Mouse (Mus musculus) CD4-positive helper T cell, adult 2 months (primary cell): ENCODE results near the gene Mertk.
"Not testable (repeated sequence)": the region's sequence is repeated elsewhere in the genome, so short reads cannot be mapped to it uniquely, and the experiment has no call there.

ENCODE experiments used
- DNase-seq: peaks from one replicate; pipeline ENCODE4 v3.0.0-alpha.2; 2012; ENCODE audit warnings: low read depth, missing footprints, low spot score

Mertk gene

GRCm38 (mm10) chr2:128698693-128699181 is at the start of gene Mertk:
Mertk (plus strand) TSS chr2:128698956.
- no peak for DNase-seq

DNA sequence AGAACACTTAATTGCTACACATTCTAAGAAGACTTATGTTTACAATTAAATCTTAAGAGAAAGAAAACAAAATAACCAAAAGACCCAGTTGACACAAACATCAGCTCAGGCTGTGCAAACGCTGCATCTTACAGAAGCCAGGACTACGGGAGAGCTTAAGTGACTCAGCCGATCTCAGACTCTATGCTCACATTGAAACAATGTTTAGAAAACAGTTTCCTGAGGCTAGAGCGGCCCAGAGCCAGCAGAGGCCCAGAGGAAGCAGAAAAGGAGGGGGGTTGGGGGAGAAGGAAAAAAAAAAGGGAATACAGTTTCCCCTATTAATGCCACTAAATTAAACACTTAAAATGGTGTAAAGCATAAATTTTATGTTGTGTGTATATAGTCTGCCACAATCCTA is 18.1 kb upstream of the Mertk start:
- DNase-seq: no peak

DNA sequence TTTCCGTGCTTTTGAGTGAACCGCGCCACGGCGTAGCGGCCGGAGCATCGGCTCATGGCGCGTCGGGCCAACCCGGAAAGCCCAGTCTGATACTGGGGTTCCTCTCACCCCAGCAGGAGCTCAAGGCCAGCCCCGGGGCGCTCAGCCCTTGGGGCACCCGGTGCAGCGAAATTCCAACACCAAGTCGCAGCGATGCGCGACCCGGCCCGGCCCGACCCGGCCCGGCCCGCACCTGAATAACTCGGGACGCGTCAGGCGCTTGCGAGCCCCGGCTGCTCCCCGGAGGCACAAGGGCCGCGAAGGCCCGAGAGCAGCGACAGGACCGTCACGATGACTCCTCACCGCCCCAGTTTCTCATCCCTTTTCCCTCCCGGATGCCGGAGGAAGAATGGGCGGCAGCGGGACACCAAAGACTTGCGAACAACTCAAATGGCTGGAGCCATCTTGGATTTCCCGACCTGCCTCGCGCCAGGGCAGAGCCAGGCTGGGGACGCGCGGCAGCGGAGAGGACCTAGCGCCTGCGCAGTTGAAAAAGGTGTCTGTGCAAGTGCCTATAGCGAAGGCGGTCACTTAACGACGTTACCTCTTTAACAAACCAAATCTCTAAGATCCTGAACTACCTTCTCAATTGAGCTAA is 11.7 kb upstream of the Mertk start, which contains the start of gene Anapc1:
Anapc1 (minus strand) TSS at position 471 of the 637 bp plus-strand sequence.
- DNase-seq: peak; percentile 93

GRCm38 (mm10) chr2:128687558-128688120 is 11.1 kb upstream of the Mertk start:
- DNase-seq: no peak

GRCm38 (mm10) chr2:128692336-128692735 is 6.4 kb upstream of the Mertk start:
- no peak for DNase-seq

- no peak for DNase-seq
These were observed 6.0 kb upstream of the Mertk start for GRCm38 (mm10) chr2:128692771-128693170.

DNA sequence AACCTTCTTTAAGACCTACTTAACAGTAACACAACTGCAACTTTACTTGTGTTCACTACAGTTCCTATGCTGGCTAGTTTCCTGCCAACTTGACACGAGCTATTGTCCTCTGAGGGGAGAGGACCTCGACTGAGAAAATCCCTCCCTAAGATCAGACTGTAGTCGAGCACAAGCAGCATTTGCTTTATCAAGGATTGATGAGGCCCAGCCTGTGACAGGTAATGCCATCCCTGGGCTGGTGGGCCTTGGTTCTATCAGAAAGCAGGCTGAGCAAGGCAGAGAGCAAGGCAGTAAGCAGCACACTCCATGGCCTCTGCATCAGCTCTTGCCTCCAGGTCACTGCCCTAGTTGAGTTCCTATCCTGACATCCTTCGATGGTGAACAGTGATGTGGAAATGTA is 5.5 kb upstream of the Mertk start:
- no peak for DNase-seq

GRCm38 (mm10) chr2:128693828-128694227 is 4.9 kb upstream of the Mertk start:
- not testable (repeated sequence) for DNase-seq

GRCm38 (mm10) chr2:128694548-128694947 is 4.2 kb upstream of the Mertk start:
- DNase-seq: no peak

DNA sequence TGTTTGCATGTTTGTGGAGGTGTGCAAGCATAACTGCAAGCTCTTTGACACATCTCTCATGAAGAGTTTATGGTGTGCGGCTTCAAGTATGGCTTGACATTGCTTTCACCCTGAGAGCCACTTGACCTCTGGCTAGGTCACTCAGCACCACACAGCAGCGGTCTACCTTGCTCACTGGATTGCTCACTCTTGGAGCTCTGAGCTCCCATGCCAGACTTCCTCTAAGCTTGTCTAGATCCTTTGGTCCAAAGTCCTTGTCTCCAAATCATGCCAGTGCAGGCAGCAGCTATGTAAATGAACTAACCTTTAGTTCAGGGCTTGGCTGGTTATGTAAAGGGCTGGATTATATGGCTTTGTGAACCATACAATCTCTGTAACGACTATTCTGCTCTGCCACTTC is 2.3 kb upstream of the Mertk start:
- no peak for DNase-seq

GRCm38 (mm10) chr2:128697047-128697446 is 1.7 kb upstream of the Mertk start:
- DNase-seq: no peak

GRCm38 (mm10) chr2:128697566-128697965 is 1.2 kb upstream of the Mertk start:
- DNase-seq: no peak

DNA sequence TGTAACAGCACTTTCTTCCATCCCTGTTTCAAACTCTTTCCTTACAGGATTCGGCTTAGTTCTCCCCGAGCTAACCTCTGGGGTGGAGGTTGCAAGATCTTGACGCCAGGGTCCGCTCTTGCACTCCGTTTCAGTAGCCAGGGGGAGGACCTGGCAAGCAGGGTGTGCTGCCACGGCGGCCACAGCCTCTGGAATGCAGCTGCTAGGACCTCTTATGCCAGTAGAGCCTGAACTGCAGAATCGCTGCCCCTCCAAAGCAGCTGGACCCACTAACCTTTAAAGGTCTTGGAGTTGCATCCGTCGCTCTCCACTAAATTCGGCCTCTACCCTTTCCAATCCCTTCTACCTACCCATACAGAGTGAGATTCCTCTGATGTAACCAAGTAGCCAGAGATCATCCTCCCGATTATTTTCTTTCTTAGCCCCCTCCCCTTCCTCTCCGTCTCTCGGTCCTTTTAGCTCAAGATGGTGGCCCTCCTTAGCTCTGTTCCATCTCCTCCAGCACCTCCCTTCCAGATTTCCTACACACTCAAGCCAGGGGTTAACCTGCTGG is 540 bp upstream of the Mertk start:
- peak; percentile 69 for DNase-seq

DNA sequence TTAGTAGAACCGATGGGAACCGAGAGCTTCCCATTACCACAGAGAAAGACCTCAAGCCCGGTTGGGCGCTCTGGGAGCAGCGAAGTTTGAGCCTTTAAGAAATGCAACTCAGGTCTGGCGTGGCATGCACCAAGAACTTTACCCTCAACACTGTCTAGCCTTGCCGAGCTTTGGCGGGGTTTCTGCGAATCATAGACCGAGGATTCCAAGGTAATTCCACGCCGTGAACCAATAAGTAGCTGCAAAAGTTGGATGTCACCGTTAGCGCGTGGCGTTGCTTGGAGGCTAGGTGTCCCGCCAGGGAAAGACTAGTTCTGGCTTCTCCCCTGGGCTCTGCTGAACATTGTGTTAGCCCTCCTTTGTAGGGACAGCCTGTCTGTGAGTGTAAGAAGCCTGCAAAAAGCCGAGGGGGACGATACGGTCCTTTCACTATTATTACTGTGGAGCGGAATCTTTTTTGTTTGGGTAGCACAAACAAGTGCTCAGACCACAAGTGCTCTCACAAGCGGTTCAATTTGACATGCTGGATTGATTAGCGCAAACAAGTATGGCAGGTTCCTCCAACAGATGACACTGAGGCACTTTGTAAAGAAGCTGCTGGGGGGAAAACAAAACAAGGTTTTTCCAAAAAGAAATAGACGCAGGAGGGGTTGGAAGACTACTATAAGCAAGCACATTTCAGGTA is 587 bp downstream of the Mertk start:
- no peak for DNase-seq

- no peak for DNase-seq
These were observed 5.7 kb downstream of the Mertk start for GRCm38 (mm10) chr2:128704474-128704873.

- DNase-seq: no peak
These were observed 10.5 kb downstream of the Mertk start for GRCm38 (mm10) chr2:128709264-128709663.

GRCm38 (mm10) chr2:128710609-128711008 is 11.9 kb downstream of the Mertk start:
- no peak for DNase-seq

DNA sequence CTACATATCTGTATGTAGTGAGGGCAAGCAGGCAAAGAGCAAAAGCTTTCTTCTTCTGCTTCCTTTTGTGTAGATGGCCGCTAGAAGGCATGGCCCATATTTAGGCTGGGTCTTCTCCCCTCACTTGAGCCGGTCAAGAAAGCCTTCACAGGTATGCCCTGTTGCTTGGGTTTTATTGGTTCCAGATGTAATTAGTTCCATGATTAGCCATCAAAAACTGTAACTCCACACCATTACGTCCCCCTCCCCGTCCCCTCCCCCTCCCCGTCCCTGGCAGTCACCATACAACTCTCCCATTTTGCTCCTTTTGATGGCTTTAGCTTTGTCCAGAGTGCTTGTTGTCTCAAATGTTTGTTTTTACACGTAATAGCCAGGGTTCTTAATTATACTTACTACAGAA is 14.2 kb downstream of the Mertk start:
- DNase-seq: no peak

- no peak for DNase-seq
These were observed 14.8 kb downstream of the Mertk start for GRCm38 (mm10) chr2:128713548-128714003.

- DNase-seq: no peak
These were observed 16.0 kb downstream of the Mertk start for GRCm38 (mm10) chr2:128714724-128715241.

- DNase-seq: no peak
These were observed 17.2 kb downstream of the Mertk start for GRCm38 (mm10) chr2:128715979-128716378.

DNA sequence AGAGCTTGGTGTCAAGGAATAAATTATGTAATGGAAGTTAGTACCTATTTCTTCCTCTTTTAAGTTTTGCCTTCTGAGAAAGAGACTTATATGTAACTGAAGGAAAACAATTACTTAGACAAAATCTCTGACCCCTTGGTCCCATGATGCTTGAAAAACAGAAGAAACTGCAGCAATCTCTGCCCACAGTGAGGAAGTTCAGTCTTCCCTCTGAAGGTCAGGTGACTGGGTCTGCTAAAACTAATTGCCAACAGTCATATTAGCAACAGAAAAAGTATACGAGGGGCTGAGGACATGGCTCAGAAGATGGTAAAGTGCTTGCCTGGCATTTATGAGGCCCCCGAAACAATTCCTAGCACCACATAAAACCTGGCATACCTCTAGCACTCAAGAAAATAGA is 20.6 kb downstream of the Mertk start:
- DNase-seq: no peak
